Mouse (Mus musculus) midbrain, embryonic 12.5 days (tissue): ENCODE data around the gene AI464131. TPM values are rescaled to one million over a fixed set of nuclear protein-coding genes. Genes with fewer than 3 reads are reported as not detected.

Source experiments
- ATAC-seq: fragments of 200-750 bp; cut with Nextera tagmentation; 2 replicates; pipeline ENCODE4 v1.8.0; 2017; ENCODE audit warnings: low read depth, moderate TSS enrichment, moderate library complexity; ENCODE audit not compliant: low FRiP score
- H3K27ac ChIP-seq: fragments of 300-500 bp; sonication (generic); replicated peaks from 2 replicates; pipeline ENCODE4 v1.5.1; 2016; ENCODE audit warnings: mild to moderate bottlenecking
- H3K27me3 ChIP-seq: fragments of 300-500 bp; sonication (generic); 2 replicates; pipeline ENCODE4 v1.6.1; 2016; ENCODE audit warnings: mild to moderate bottlenecking
- H3K36me3 ChIP-seq: fragments of 300-500 bp; sonication (generic); 2 replicates; pipeline ENCODE4 v1.6.1; 2016
- H3K4me1 ChIP-seq: fragments of 300-500 bp; sonication (generic); 2 replicates; pipeline ENCODE4 v1.6.1; 2016
- H3K4me2 ChIP-seq: fragments of 300-500 bp; sonication (generic); replicated peaks from 2 replicates; pipeline ENCODE4 v1.6.1; 2016; ENCODE audit warnings: mild to moderate bottlenecking, moderate library complexity
- H3K4me3 ChIP-seq: fragments of 300-500 bp; sonication (generic); 2 replicates; pipeline ENCODE4 v1.5.1; 2016; ENCODE audit warnings: mild to moderate bottlenecking
- H3K9ac ChIP-seq: fragments of 300-500 bp; sonication (generic); replicated peaks from 2 replicates; pipeline ENCODE4 v1.6.1; 2016; ENCODE audit warnings: mild to moderate bottlenecking, moderate library complexity
- H3K9me3 ChIP-seq: fragments of 300-500 bp; sonication (generic); 2 replicates; pipeline ENCODE4 v1.6.1; 2016; ENCODE audit warnings: mild to moderate bottlenecking
- WGBS: fragments of 180-500 bp; shearing (Covaris S2); methylation state at CpG from one replicate; pipeline ENCODE4 v1.1.7; 2016; 5-methylcytosine and 5-hydroxymethylcytosine counted together
- polyA plus RNA-seq: library from polyadenylated mRNA; unstranded; fragments of >200 nt; fragmentation: Nextera tagmentation; extraction: Ambion mirVana; gene quantifications from 2 replicates; pipeline ENCODE4 v1.2.1, GENCODE M21; 2016

Gene AI464131
- polyA plus RNA-seq, 1 experiment from 2014 or later: 8.7 TPM

- 52% methylated on average over 11 of the region's 11 CpGs for whole genome bisulfite sequencing
- no peak for ATAC-seq
- Histone ChIP-seq H3K4me3 (no peak overlapping the region), H3K4me2 (no peak overlapping the region), H3K27ac (no peak overlapping the region), H3K4me1 (peaks cover 33% of the 10 kb centered on the region), H3K36me3 (no peaks in the 10 kb centered on the region), H3K27me3 (peaks cover 48% of the 10 kb centered on the region), H3K9ac (no peak overlapping the region), H3K9me3 (no peaks in the 10 kb centered on the region)
Observed at GRCm38 (mm10) chr4:41505131-41505551, 2.3 kb upstream of the AI464131 start.

- H3K4me2 ChIP-seq: no peak overlapping the region
- H3K9me3 ChIP-seq: no peaks in the 10 kb centered on the region
- ATAC-seq: no peak
- no peak overlapping the region for H3K4me3 ChIP-seq
- H3K27ac ChIP-seq: no peak overlapping the region
- H3K9ac ChIP-seq: no peak overlapping the region
- peaks cover 49% of the 10 kb centered on the region for H3K27me3 ChIP-seq
- no peaks in the 10 kb centered on the region for H3K36me3 ChIP-seq
- peaks cover 34% of the 10 kb centered on the region for H3K4me1 ChIP-seq
- WGBS: 71% methylated on average over 5 of the region's 5 CpGs
Observed at GRCm38 (mm10) chr4:41504325-41504724, 1.4 kb upstream of the AI464131 start.

GRCm38 (mm10) chr4:41502171-41502940 is 520 bp downstream of the AI464131 start:
- Histone ChIP-seq H3K27me3 (peaks cover 55% of the 10 kb centered on the region), H3K27ac (peak overlapping the region; percentile 50; the same call in 1 of the 2 replicates), H3K9ac (peak overlapping the region; percentile 59), H3K9me3 (no peaks in the 10 kb centered on the region), H3K4me3 (peak overlapping the region; percentile 43), H3K4me2 (peak overlapping the region; percentile 63), H3K36me3 (no peaks in the 10 kb centered on the region), H3K4me1 (peaks cover 46% of the 10 kb centered on the region)
- ATAC-seq: peak; percentile 17
- WGBS: 9% methylated on average over 20 of the region's 20 CpGs

- Histone ChIP-seq H3K9me3 (no peaks in the 10 kb centered on the region), H3K4me2 (no peak overlapping the region), H3K4me3 (no peak overlapping the region), H3K9ac (no peak overlapping the region), H3K27me3 (peaks cover 70% of the 10 kb centered on the region), H3K4me1 (peaks cover 35% of the 10 kb centered on the region), H3K36me3 (no peaks in the 10 kb centered on the region), H3K27ac (no peak overlapping the region)
- WGBS: 74% methylated on average over 4 of the region's 4 CpGs
- ATAC-seq: no peak
Observed at GRCm38 (mm10) chr4:41500787-41501186, 2.1 kb downstream of the AI464131 start.

GRCm38 (mm10) chr4:41499619-41500018 is 3.3 kb downstream of the AI464131 start:
- Histone ChIP-seq H3K36me3 (no peaks in the 10 kb centered on the region), H3K4me3 (no peak overlapping the region), H3K9me3 (no peaks in the 10 kb centered on the region), H3K4me2 (no peak overlapping the region), H3K4me1 (peaks cover 35% of the 10 kb centered on the region), H3K9ac (peak overlapping the region; percentile 24; the same call in 1 of the 2 replicates), H3K27me3 (peaks cover 77% of the 10 kb centered on the region), H3K27ac (no peak overlapping the region)
- ATAC-seq: no peak
- 58% methylated on average over 8 of the region's 8 CpGs for WGBS

- Histone ChIP-seq H3K27me3 (peaks cover 81% of the 10 kb centered on the region), H3K9me3 (no peaks in the 10 kb centered on the region), H3K4me2 (peak overlapping the region; percentile 57), H3K4me3 (peak overlapping the region; percentile 37), H3K4me1 (peaks cover 35% of the 10 kb centered on the region), H3K9ac (peak overlapping the region; percentile 24; the same call in 1 of the 2 replicates), H3K27ac (no peak overlapping the region), H3K36me3 (no peaks in the 10 kb centered on the region)
- no peak for ATAC-seq
- WGBS: 3% methylated on average over 43 of the region's 43 CpGs
Observed at GRCm38 (mm10) chr4:41498921-41499391, 3.9 kb downstream of the AI464131 start.

GRCm38 (mm10) chr4:41497995-41498845 is 4.7 kb downstream of the AI464131 start:
- H3K4me1 ChIP-seq: peaks cover 35% of the 10 kb centered on the region
- H3K9ac ChIP-seq: no peak overlapping the region
- peak overlapping the region; percentile 37 for H3K4me3 ChIP-seq
- peak overlapping the region; percentile 57 for H3K4me2 ChIP-seq
- 7% methylated on average over 72 of the region's 72 CpGs for WGBS
- H3K27me3 ChIP-seq: peaks cover 85% of the 10 kb centered on the region
- H3K27ac ChIP-seq: no peak overlapping the region
- H3K9me3 ChIP-seq: no peaks in the 10 kb centered on the region
- no peak; the same call in 1 of the 2 replicates for ATAC-seq
- 0 out of 2 replicates have a peak, but pooled peaks cover 3% of the 10 kb centered on the region for H3K36me3 ChIP-seq

- no peak overlapping the region for H3K27ac ChIP-seq
- H3K9me3 ChIP-seq: no peaks in the 10 kb centered on the region
- 3% methylated on average over 34 of the region's 34 CpGs for WGBS
- 0 out of 2 replicates have a peak, but pooled peaks cover 3% of the 10 kb centered on the region for H3K36me3 ChIP-seq
- peak overlapping the region; percentile 57 for H3K4me2 ChIP-seq
- H3K27me3 ChIP-seq: peaks cover 85% of the 10 kb centered on the region
- peak; percentile 14; the same call in 1 of the 2 replicates for ATAC-seq
- H3K4me1 ChIP-seq: peaks cover 33% of the 10 kb centered on the region
- peak overlapping the region; percentile 37 for H3K4me3 ChIP-seq
- peak overlapping the region; percentile 34; the same call in 1 of the 2 replicates for H3K9ac ChIP-seq
Observed at GRCm38 (mm10) chr4:41497579-41497978, 5.3 kb downstream of the AI464131 start.

GRCm38 (mm10) chr4:41497046-41497445 is 5.8 kb downstream of the AI464131 start:
- Histone ChIP-seq H3K4me2 (0 out of 2 replicates have a peak overlapping the region, but pooled peaks have one; percentile 57), H3K4me3 (no peak overlapping the region)
- ATAC-seq: no peak

GRCm38 (mm10) chr4:41495850-41496249 is 7.0 kb downstream of the AI464131 start:
- Histone ChIP-seq H3K4me2 (no peak overlapping the region), H3K36me3 (0 out of 2 replicates have a peak, but pooled peaks cover 3% of the 10 kb centered on the region), H3K4me1 (peaks cover 23% of the 10 kb centered on the region), H3K9ac (no peak overlapping the region), H3K9me3 (no peaks in the 10 kb centered on the region), H3K4me3 (no peak overlapping the region), H3K27me3 (peaks cover 70% of the 10 kb centered on the region), H3K27ac (no peak overlapping the region)
- WGBS: 88% methylated on average over 11 of the region's 11 CpGs
- ATAC-seq: no peak

More at GRCm38 (mm10) chr4:41497046-41497445, 5.8 kb downstream of the AI464131 start:
- H3K27ac ChIP-seq: no peak overlapping the region
- WGBS: 38% methylated on average over 5 of the region's 5 CpGs
- H3K9me3 ChIP-seq: no peaks in the 10 kb centered on the region
- H3K9ac ChIP-seq: no peak overlapping the region
- H3K36me3 ChIP-seq: 0 out of 2 replicates have a peak, but pooled peaks cover 3% of the 10 kb centered on the region
- peaks cover 27% of the 10 kb centered on the region for H3K4me1 ChIP-seq
- H3K27me3 ChIP-seq: peaks cover 82% of the 10 kb centered on the region

- Histone ChIP-seq H3K27me3 (peaks cover 63% of the 10 kb centered on the region), H3K4me2 (no peak overlapping the region), H3K4me3 (no peak overlapping the region), H3K4me1 (peaks cover 23% of the 10 kb centered on the region), H3K36me3 (0 out of 2 replicates have a peak, but pooled peaks cover 3% of the 10 kb centered on the region), H3K27ac (no peak overlapping the region), H3K9ac (no peak overlapping the region), H3K9me3 (no peaks in the 10 kb centered on the region)
- WGBS: 83% methylated on average over 4 of the region's 4 CpGs
- no peak for ATAC-seq
Observed at GRCm38 (mm10) chr4:41495076-41495475, 7.8 kb downstream of the AI464131 start.
